Mouse (Mus musculus) spleen, postnatal 4 days (tissue): Measurements from ENCODE around the gene Olfr605.
"Not testable (repeated sequence)": the region's sequence is repeated elsewhere in the genome, so short reads cannot be mapped to it uniquely, and the experiment has no call there.

Experiments
- DNase-seq, 2 experiments: peaks; one replicate each; pipeline ENCODE4 v3.0.0; 2022; ENCODE audit warnings: low spot score in 2 of 2

Gene Olfr605

DNA sequence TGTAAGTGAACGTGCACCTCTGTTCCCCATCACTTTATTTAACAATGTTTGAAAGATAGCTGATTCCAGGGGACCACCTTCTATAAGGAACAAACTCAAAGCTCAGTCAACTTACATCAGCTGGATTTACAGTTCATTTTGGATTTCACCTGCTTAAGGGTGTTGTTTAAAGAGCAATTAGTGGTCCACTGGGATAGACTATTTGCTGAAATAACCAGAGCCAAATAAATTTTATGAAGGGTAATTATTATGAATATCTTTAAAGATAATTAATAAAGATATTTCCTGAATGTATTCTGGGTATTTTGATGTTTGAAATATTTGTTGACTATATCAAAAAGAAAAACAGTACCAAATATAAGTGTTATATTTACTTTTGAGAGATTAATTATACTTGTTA, at the start of gene Olfr605:
Gene Olfr605, minus strand, starts transcription at position 101 of the 400 bp plus-strand sequence.
- DNase-seq: no peak

- DNase-seq: not testable (repeated sequence)
Observed at GRCm38 (mm10) chr7:103477106-103477505, 31.9 kb upstream of the Olfr605 start.

DNA sequence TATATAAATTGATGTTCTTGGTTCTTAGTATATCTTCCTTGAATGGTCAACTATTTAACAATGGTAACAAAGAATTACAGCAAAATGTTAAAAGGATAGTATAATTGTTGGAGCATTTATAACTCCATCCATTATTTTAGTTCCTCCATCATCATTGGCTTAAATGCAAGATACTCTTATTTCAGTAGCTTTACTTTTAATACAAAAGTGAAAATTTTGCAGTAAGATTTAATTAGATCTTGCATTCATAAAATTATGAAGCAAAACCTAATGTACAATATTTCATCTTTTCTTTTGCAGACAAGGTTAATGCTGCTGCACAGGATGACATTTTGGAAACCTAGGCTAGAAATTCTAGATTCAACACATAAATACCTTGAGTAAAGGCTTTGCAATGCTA, 24.3 kb upstream of the Olfr605 start, which contains the start of gene Olfr608:
Gene Olfr608, plus strand, starts transcription at position 301 of the 400 bp plus-strand sequence.
- no peak for DNase-seq

DNA sequence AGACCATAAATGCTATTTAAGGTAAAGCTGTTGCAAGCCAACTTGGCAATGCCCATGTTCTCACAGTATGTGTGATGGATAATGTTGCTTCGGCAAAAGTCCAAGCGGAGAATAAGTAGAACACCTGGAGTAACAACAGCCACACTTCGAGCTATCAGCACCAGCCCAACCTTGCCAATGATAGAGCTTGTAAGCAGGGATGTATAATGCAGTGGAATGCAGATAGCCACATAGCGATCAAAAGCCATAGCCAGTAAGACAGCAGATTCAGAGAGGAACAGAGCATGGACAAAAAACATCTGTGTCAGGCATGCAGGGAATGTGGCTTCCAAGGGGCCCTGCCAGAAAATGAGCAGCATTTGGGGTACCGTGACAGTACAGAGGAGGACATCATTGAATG, 15.4 kb upstream of the Olfr605 start:
- no peak for DNase-seq

- no peak for DNase-seq
Observed at GRCm38 (mm10) chr7:103448746-103449145, 3.5 kb upstream of the Olfr605 start, which contains the start of gene Olfr606. Gene Olfr606, plus strand, starts transcription at chr7:103449046.

GRCm38 (mm10) chr7:103414772-103415171, 30.5 kb downstream of the Olfr605 start, which contains the start of gene Usp17lc:
Gene Usp17lc, plus strand, starts transcription at chr7:103415072.
- DNase-seq: not testable (repeated sequence)

GRCm38 (mm10) chr7:103406521-103407055, 38.7 kb downstream of the Olfr605 start:
- not testable (repeated sequence) for DNase-seq

- DNase-seq: no peak
Observed at GRCm38 (mm10) chr7:103398981-103399380, 46.3 kb downstream of the Olfr605 start.

- no peak for DNase-seq
Observed at GRCm38 (mm10) chr7:103397758-103398157, 47.5 kb downstream of the Olfr605 start.
